Mouse (Mus musculus) forebrain, embryonic 11.5 days (tissue): ENCODE measurements around the gene Nos2. TPM values are rescaled to one million over a fixed set of nuclear protein-coding genes. Genes with fewer than 3 reads are reported as not detected.

Experiments
- ATAC-seq: fragments of 200-750 bp; cut with Nextera tagmentation; replicated peaks from 2 replicates; pipeline ENCODE4 v1.8.0; 2017; ENCODE audit warnings: moderate TSS enrichment; ENCODE audit not compliant: low FRiP score
- DNase-seq: peaks from one replicate; pipeline ENCODE4 v3.0.0-alpha.2; 2017; ENCODE audit warnings: low spot score
- H3K27ac ChIP-seq: fragments of 300-500 bp; sonication (generic); 2 replicates; pipeline ENCODE4 v1.5.1; 2014; ENCODE audit warnings: low read depth, low read length
- H3K27me3 ChIP-seq: fragments of 300-500 bp; sonication (generic); 2 replicates; pipeline ENCODE4 v1.6.1; 2014; ENCODE audit warnings: mild to moderate bottlenecking, low read length, mixed read lengths; ENCODE audit not compliant: control insufficient read depth, insufficient read depth
- H3K36me3 ChIP-seq: fragments of 300-500 bp; sonication (generic); 2 replicates; pipeline ENCODE4 v1.6.1; 2014; ENCODE audit warnings: mild to moderate bottlenecking, low read length, moderate library complexity, mixed read lengths; ENCODE audit not compliant: control insufficient read depth, insufficient read depth
- H3K4me1 ChIP-seq: fragments of 300-500 bp; sonication (generic); replicated peaks from 2 replicates; pipeline ENCODE4 v1.6.1; 2014; ENCODE audit warnings: low read length, mixed read lengths; ENCODE audit not compliant: control insufficient read depth, insufficient read depth
- H3K4me2 ChIP-seq: fragments of 300-500 bp; sonication (generic); 2 replicates; pipeline ENCODE4 v1.6.1; 2014; ENCODE audit warnings: low read depth, mild to moderate bottlenecking, low read length, moderate library complexity, mixed read lengths; ENCODE audit not compliant: severe bottlenecking
- H3K4me3 ChIP-seq: fragments of 300-500 bp; sonication (generic); 2 replicates; pipeline ENCODE4 v1.5.1; 2014; ENCODE audit warnings: low read depth, low read length
- H3K9ac ChIP-seq: fragments of 300-500 bp; sonication (generic); 2 replicates; pipeline ENCODE4 v1.6.1; 2014; ENCODE audit warnings: low read length
- H3K9me3 ChIP-seq: fragments of 300-500 bp; sonication (generic); 2 replicates; pipeline ENCODE4 v1.6.1; 2016; ENCODE audit warnings: low read length, mixed read lengths; ENCODE audit not compliant: control insufficient read depth
- WGBS: fragments of 180-500 bp; shearing (Covaris S2); extraction: QIAGEN DNeasy Blood & Tissue Kit; methylation state at CpG from one replicate; pipeline ENCODE4 v1.1.7; 2014; 5-methylcytosine and 5-hydroxymethylcytosine counted together
- polyA plus RNA-seq: library from polyadenylated mRNA; unstranded; fragments of >200 nt; fragmentation: Nextera tagmentation; extraction: Ambion mirVana; gene quantifications from 2 replicates; pipeline ENCODE4 v1.2.1, GENCODE M21; 2014

Nos2 gene
- 0.75 and 0.88 TPM in 2 replicates for polyA plus RNA-seq

- H3K9me3 ChIP-seq, result no peaks in the 10 kb centered on the region
- WGBS, result 68% methylated on average over 6 of the region's 6 CpGs
- DNase-seq, result no peak
- H3K4me1 ChIP-seq, result peaks cover 2% of the 10 kb centered on the region
- no peak within 1 kb of the TSS for H3K4me3 ChIP-seq
- no peak within 1 kb of the TSS for H3K4me2 ChIP-seq
- H3K36me3 ChIP-seq, result no peaks in the 10 kb centered on the region
- no peak within 1 kb of the TSS for H3K27ac ChIP-seq
- peaks cover 24% of the 10 kb centered on the region for H3K27me3 ChIP-seq
- no peak for ATAC-seq
- H3K9ac ChIP-seq, result no peak within 1 kb of the TSS
Observed at GRCm38 (mm10) chr11:78920411-78920939, at the start of gene Nos2. TSS of gene Nos2 (plus strand) at chr11:78920787.

DNA sequence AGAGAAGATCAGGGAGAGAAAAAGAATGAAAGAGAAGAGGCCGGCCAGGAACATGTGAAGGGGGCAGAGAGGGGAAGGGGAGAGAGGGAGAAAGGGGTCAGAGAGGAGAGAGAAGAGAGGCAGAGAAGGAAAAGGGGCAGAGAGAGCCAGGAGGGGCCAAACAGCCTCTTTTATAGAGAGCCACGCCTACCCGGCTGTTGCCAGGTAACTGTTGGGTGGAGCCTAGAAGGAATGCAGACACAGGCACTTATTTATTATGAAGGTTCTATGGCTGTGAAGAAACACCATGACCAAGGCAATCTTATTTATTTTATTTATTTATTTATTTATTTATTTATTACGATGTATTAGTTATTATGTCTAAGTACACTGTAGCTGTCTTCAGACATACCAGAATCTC lies 49.7 kb upstream of the Nos2 start:
- no peak overlapping the region for H3K27ac ChIP-seq
- no peaks in the 10 kb centered on the region for H3K27me3 ChIP-seq
- H3K9me3 ChIP-seq, result no peaks in the 10 kb centered on the region
- WGBS, result 92% methylated on average over 4 of the region's 4 CpGs
- no peaks in the 10 kb centered on the region for H3K36me3 ChIP-seq
- no peak overlapping the region for H3K4me3 ChIP-seq
- DNase-seq (no peak), ATAC-seq (no peak)
- no peak overlapping the region for H3K4me2 ChIP-seq
- no peaks in the 10 kb centered on the region for H3K4me1 ChIP-seq
- no peak overlapping the region for H3K9ac ChIP-seq

- DNase-seq, result no peak
- no peak overlapping the region for H3K4me2 ChIP-seq
- ATAC-seq, result no peak
- no peak overlapping the region for H3K4me3 ChIP-seq
- 72% methylated on average over 2 of the region's 2 CpGs for WGBS
- H3K27me3 ChIP-seq, result no peaks in the 10 kb centered on the region
- H3K9ac ChIP-seq, result no peak overlapping the region
- no peaks in the 10 kb centered on the region for H3K36me3 ChIP-seq
- no peaks in the 10 kb centered on the region for H3K9me3 ChIP-seq
- no peaks in the 10 kb centered on the region for H3K4me1 ChIP-seq
- no peak overlapping the region for H3K27ac ChIP-seq
Observed at GRCm38 (mm10) chr11:78872782-78873181, 47.8 kb upstream of the Nos2 start.

- H3K4me1 ChIP-seq, result no peaks in the 10 kb centered on the region
- no peak overlapping the region for H3K4me3 ChIP-seq
- no peaks in the 10 kb centered on the region for H3K9me3 ChIP-seq
- DNase-seq (no peak), ATAC-seq (no peak)
- no peak overlapping the region for H3K27ac ChIP-seq
- H3K36me3 ChIP-seq, result no peaks in the 10 kb centered on the region
- H3K4me2 ChIP-seq, result no peak overlapping the region
- H3K27me3 ChIP-seq, result no peaks in the 10 kb centered on the region
- no peak overlapping the region for H3K9ac ChIP-seq
- WGBS, result 89% methylated on average over 3 of the region's 3 CpGs
Observed at GRCm38 (mm10) chr11:78879727-78880126, 40.9 kb upstream of the Nos2 start.

GRCm38 (mm10) chr11:78886693-78887092 lies 33.9 kb upstream of the Nos2 start:
- ATAC-seq, result peak; percentile 21; the same call in 1 of the 2 replicates
- H3K27me3 ChIP-seq, result no peaks in the 10 kb centered on the region
- H3K4me3 ChIP-seq, result no peak overlapping the region
- 0 out of 2 replicates have a peak overlapping the region, but pooled peaks have one; percentile 11 for H3K4me2 ChIP-seq
- H3K9me3 ChIP-seq, result no peaks in the 10 kb centered on the region
- H3K27ac ChIP-seq, result peak overlapping the region; percentile 86
- DNase-seq, result no peak
- H3K36me3 ChIP-seq, result no peaks in the 10 kb centered on the region
- 11% methylated on average over 1 of the region's 1 CpGs for WGBS
- no peak overlapping the region for H3K9ac ChIP-seq
- H3K4me1 ChIP-seq, result peaks cover 12% of the 10 kb centered on the region

DNA sequence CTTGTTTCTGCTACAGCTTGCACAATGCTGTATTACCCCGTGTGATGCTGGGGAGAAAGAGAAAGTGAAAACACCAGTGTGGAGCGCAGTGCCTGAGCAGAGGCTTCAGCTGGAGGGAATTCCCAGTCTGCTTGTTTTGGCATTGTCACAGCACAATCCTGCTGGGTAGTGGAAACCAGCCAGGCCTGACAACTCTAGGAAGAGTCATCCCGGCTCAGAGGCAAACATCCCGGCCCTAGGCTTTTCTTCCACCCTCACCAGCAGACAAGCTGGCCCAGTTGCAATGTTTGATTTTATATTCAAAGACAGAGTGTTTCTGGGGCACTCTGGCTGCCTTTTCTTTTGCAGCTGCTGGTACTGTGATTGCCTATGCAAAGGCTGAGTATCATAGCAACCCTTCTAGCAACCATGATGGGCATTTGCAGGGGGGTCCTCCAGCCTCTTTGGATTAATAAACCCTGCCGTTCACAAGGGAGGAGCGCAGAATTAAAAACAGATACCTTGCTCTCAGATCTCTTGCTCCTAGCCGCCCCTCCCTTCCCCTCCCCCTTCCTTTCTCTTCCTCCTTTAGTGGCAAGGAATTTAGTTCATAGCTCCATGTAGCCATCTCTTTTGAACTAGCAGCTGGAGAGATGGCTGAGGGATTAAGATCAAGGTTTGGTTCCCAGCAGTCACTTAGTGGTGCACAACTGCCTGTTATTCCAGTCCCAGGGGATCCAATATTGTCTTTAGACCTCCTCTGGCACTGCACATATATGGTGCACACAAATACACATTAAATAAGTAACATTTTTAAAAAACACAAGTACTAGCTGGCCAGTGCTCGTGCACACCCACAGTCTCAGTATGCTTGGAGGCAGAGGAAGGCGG lies 33.2 kb upstream of the Nos2 start:
- ATAC-seq (peak; percentile 51; the same call in 1 of the 2 replicates), DNase-seq (peak; percentile 68)
- Histone ChIP-seq H3K4me1 (peaks cover 12% of the 10 kb centered on the region), H3K27me3 (no peaks in the 10 kb centered on the region), H3K9ac (no peak overlapping the region), H3K4me2 (0 out of 2 replicates have a peak overlapping the region, but pooled peaks have one; percentile 11), H3K9me3 (no peaks in the 10 kb centered on the region), H3K36me3 (no peaks in the 10 kb centered on the region), H3K4me3 (no peak overlapping the region), H3K27ac (peak overlapping the region; percentile 86)
- WGBS, result 17% methylated on average over 9 of the region's 9 CpGs

- Histone ChIP-seq H3K4me3 (no peak overlapping the region), H3K9ac (no peak overlapping the region), H3K27ac (no peak overlapping the region), H3K27me3 (no peaks in the 10 kb centered on the region), H3K4me1 (peaks cover 12% of the 10 kb centered on the region), H3K4me2 (no peak overlapping the region), H3K36me3 (no peaks in the 10 kb centered on the region), H3K9me3 (no peaks in the 10 kb centered on the region)
- WGBS, result 88% methylated on average over 4 of the region's 4 CpGs
- ATAC-seq (no peak), DNase-seq (no peak)
Observed at GRCm38 (mm10) chr11:78889156-78889555, 31.4 kb upstream of the Nos2 start.

- Histone ChIP-seq H3K4me3 (no peak overlapping the region), H3K27me3 (no peaks in the 10 kb centered on the region), H3K9ac (no peak overlapping the region), H3K27ac (no peak overlapping the region), H3K4me2 (no peak overlapping the region), H3K4me1 (no peaks in the 10 kb centered on the region), H3K36me3 (no peaks in the 10 kb centered on the region), H3K9me3 (no peaks in the 10 kb centered on the region)
- ATAC-seq (no peak), DNase-seq (peak; percentile 71)
- WGBS, result 66% methylated on average over 7 of the region's 7 CpGs
Observed at GRCm38 (mm10) chr11:78896357-78897123, 24.0 kb upstream of the Nos2 start.
